Mouse (Mus musculus) MEL (cell line): ENCODE data around the gene Syt1.

Experiments
- CTCF ChIP-seq, 3 experiments: IDR thresholded peaks in 2 of 3; conservative IDR thresholded peaks in 1 of 3; 2 replicates each; pipeline ENCODE4 v1.5.1; 2011 to 2012; ENCODE audit warnings: low read length in 3 of 3, low read depth in 2 of 3, mild to moderate bottlenecking in 2 of 3, improper control_type of control experiment in 1 of 3, inconsistent platforms in 1 of 3, mixed read lengths in 1 of 3, moderate library complexity in 1 of 3; ENCODE audit not compliant: control insufficient read depth in 1 of 3, insufficient read depth in 1 of 3, poor library complexity in 1 of 3, severe bottlenecking in 1 of 3
- GATA1 ChIP-seq: IDR thresholded peaks from 2 replicates; pipeline ENCODE4 v1.6.1; 2011; ENCODE audit warnings: low read depth, low read length, improper control_type of control experiment
- HCFC1 ChIP-seq: IDR thresholded peaks from 2 replicates; pipeline ENCODE4 v1.6.1; 2012; ENCODE audit warnings: low read depth, mild to moderate bottlenecking, inconsistent platforms, low read length, improper control_type of control experiment, moderate library complexity
- POLR2A ChIP-seq, 2 experiments: IDR thresholded peaks; 2 replicates each; pipeline ENCODE4 v1.6.1; 2011 to 2012; ENCODE audit warnings: low read length in 2 of 2, mild to moderate bottlenecking in 2 of 2, control low read depth in 1 of 2, improper control_type of control experiment in 1 of 2, low read depth in 1 of 2, moderate library complexity in 1 of 2; ENCODE audit not compliant: control insufficient read depth in 1 of 2, insufficient read depth in 1 of 2, poor library complexity in 1 of 2
- POLR2AphosphoS5 ChIP-seq: IDR thresholded peaks from 2 replicates; pipeline ENCODE4 v1.6.1; 2012; ENCODE audit warnings: low read depth, borderline replicate concordance, mild to moderate bottlenecking, inconsistent platforms, low read length, moderate library complexity, mixed read lengths
- SIN3A ChIP-seq: IDR thresholded peaks from 2 replicates; pipeline ENCODE4 v1.6.1; 2012; ENCODE audit warnings: low read length, improper control_type of control experiment, inconsistent platforms
- USF2 ChIP-seq, 2 experiments: IDR thresholded peaks; 2 replicates each; pipeline ENCODE4 v1.6.1; 2011 to 2012; ENCODE audit warnings: improper control_type of control experiment in 2 of 2, low read length in 2 of 2, borderline replicate concordance in 1 of 2, inconsistent platforms in 1 of 2, low read depth in 1 of 2, mild to moderate bottlenecking in 1 of 2; ENCODE audit not compliant: insufficient read depth in 1 of 2

DNA sequence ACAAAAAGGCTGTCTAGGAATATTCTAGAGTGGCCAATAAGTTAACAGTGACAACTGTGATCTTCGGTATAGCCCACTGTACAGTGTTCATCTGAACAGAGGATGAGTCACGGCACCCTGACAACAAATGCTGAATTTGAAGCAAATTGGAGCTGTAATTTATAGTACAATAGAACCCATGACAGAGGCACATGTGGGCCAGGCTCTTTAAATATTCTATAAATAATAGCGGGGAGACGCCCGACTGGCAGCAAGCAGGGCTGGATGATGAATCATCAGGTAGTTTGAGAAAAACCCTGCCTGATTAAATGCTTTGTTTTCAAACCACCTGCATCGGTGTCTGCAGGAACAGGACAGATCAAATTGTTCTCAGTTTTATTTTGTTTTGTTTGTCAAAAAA lies 81.1 kb downstream of the Syt1 start:
- TF ChIP-seq POLR2AphosphoS5 (no peak), POLR2A (IDR thresholded peaks at IDR 0.05; ENCODE audit: control insufficient read depth in 1 of 2, insufficient read depth in 1 of 2, low read depth in 1 of 2, low read length in 2 of 2, poor library complexity in 1 of 2) (no peak), SIN3A (no peak), USF2 (IDR thresholded peaks at IDR 0.05; ENCODE audit: borderline replicate concordance in 1 of 2, insufficient read depth in 1 of 2, low read depth in 1 of 2, low read length in 2 of 2) (no peak), GATA1 (no peak), HCFC1 (no peak), CTCF (IDR thresholded peaks at IDR 0.05 in 2 of 3, conservative IDR thresholded peaks at IDR 0.05 in 1 of 3; ENCODE audit: control insufficient read depth in 1 of 3, insufficient read depth in 1 of 3, low read depth in 2 of 3, low read length in 3 of 3, poor library complexity in 1 of 3, severe bottlenecking in 1 of 3) (no peak)
